Comparison of ENCODE assay signal across 9 mouse cellular contexts in the genomic region with DNA sequence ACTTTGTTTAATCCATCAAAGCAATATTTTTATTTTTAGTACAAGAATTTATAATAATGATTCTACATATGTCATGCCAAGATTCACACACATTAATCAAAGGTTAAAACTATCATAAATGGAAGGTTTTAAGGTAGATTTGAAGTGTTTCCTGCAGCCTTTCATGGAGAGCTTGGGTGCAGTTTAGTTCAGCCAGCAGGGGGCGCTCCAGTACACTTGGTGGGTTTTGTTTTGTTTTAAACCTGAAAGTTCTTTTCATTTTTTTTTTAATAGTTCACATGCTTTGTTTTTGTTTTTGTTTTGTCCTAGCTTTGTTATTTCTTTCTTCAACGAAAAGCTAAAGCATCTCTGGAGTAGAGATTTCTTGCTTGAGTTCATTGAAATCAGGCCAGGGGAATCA.
DNase-seq lines count a peak whose midpoint lies in the region; ATAC-seq and TF ChIP-seq lines count a peak whose summit lies in the region.
"Had no signal": no experiment of that assay in that cellular context is flagged by ENCODE, and none has a peak within 500 bp of the region (broad histone marks: within the 10 kb centered on the region; RNA-seq: fewer than 3 reads in every experiment).

No protein-coding gene starts in this region.

- no peak overlapping the region for H3K4me3 ChIP-seq in intestine, postnatal 0 days (ENCODE audit: low read depth, low read length)
- no peak overlapping the region for H3K4me3 ChIP-seq in intestine, embryonic 16.5 days (ENCODE audit: low read length)
- no peak overlapping the region for H3K4me3 ChIP-seq in G1E (ENCODE audit: low read depth, low read length)
- no peak overlapping the region for H3K4me3 ChIP-seq in embryonic facial prominence, embryonic 11.5 days (ENCODE audit: low read depth, low read length)
- H3K4me3 ChIP-seq in liver, embryonic 11.5 days (ENCODE audit: low read depth, low read length), result no peak overlapping the region
- no peak overlapping the region for H3K4me3 ChIP-seq in stomach, postnatal 0 days (ENCODE audit: low read depth, low read length)
- H3K4me3 ChIP-seq: embryonic facial prominence, embryonic 15.5 days had no signal

- H3K36me3 ChIP-seq in intestine, postnatal 0 days (ENCODE audit: control insufficient read depth, insufficient read depth), result no peaks in the 10 kb centered on the region
- no peaks in the 10 kb centered on the region for H3K36me3 ChIP-seq in intestine, embryonic 16.5 days (ENCODE audit: control insufficient read depth, insufficient read depth, low read length)
- no peaks in the 10 kb centered on the region for H3K36me3 ChIP-seq in G1E (replicated peaks)
- no peaks in the 10 kb centered on the region for H3K36me3 ChIP-seq in embryonic facial prominence, embryonic 11.5 days (replicated peaks; ENCODE audit: control insufficient read depth, insufficient read depth, low read depth, low read length)
- no peaks in the 10 kb centered on the region for H3K36me3 ChIP-seq in liver, embryonic 11.5 days (ENCODE audit: control insufficient read depth, insufficient read depth, low read length)
- no peaks in the 10 kb centered on the region for H3K36me3 ChIP-seq in stomach, postnatal 0 days (ENCODE audit: control insufficient read depth, insufficient read depth, low read length)
- H3K36me3 ChIP-seq: embryonic facial prominence, embryonic 15.5 days had no signal

- 5% methylated on average over 2 of the region's 2 CpGs for WGBS in intestine, postnatal 0 days
- 4% methylated on average over 2 of the region's 2 CpGs for WGBS in intestine, embryonic 16.5 days
- 4% methylated on average over 2 of the region's 2 CpGs for WGBS in embryonic facial prominence, embryonic 11.5 days
- 1% methylated on average over 2 of the region's 2 CpGs for WGBS in liver, embryonic 11.5 days
- WGBS in stomach, postnatal 0 days, result 2% methylated on average over 2 of the region's 2 CpGs

- no peak overlapping the region for H3K27ac ChIP-seq in intestine, postnatal 0 days (ENCODE audit: low read depth, low read length)
- H3K27ac ChIP-seq in intestine, embryonic 16.5 days (ENCODE audit: low read length), result no peak overlapping the region
- no peak overlapping the region for H3K27ac ChIP-seq in embryonic facial prominence, embryonic 11.5 days (replicated peaks; ENCODE audit: low read depth, low read length)
- no peak overlapping the region for H3K27ac ChIP-seq in liver, embryonic 11.5 days (ENCODE audit: low read depth, low read length)
- no peak overlapping the region for H3K27ac ChIP-seq in stomach, postnatal 0 days (replicated peaks)
- H3K27ac ChIP-seq: embryonic facial prominence, embryonic 15.5 days had no signal

- H3K4me1 ChIP-seq in intestine, postnatal 0 days (replicated peaks; ENCODE audit: control insufficient read depth, insufficient read depth, low read length), result no peaks in the 10 kb centered on the region
- H3K4me1 ChIP-seq in intestine, embryonic 16.5 days (ENCODE audit: control insufficient read depth, insufficient read depth, low read length), result no peaks in the 10 kb centered on the region
- no peaks in the 10 kb centered on the region for H3K4me1 ChIP-seq in G1E (ENCODE audit: insufficient read depth, low read depth, low read length)
- H3K4me1 ChIP-seq in embryonic facial prominence, embryonic 11.5 days (ENCODE audit: control insufficient read depth, insufficient read depth, low read length), result no peaks in the 10 kb centered on the region
- H3K4me1 ChIP-seq in liver, embryonic 11.5 days (replicated peaks; ENCODE audit: control insufficient read depth, insufficient read depth, low read length), result no peaks in the 10 kb centered on the region
- H3K4me1 ChIP-seq in stomach, postnatal 0 days (replicated peaks; ENCODE audit: control insufficient read depth, insufficient read depth), result no peaks in the 10 kb centered on the region
- H3K4me1 ChIP-seq: embryonic facial prominence, embryonic 15.5 days had no signal

- DNase-seq in G1E (ENCODE audit: low spot score) (no peak), adipocyte (ENCODE audit: low spot score) (no peak)
- DNase-seq in adrenal gland, postnatal 10 days, result peak; percentile 75
- peak; percentile 66 for DNase-seq in embryonic facial prominence, embryonic 11.5 days (ENCODE audit: low spot score)
- peak; percentile 38 for DNase-seq in liver, embryonic 11.5 days (ENCODE audit: low spot score)
- DNase-seq in stomach, postnatal 0 days (ENCODE audit: low spot score), result peak; percentile 61

- TF ChIP-seq EP300 in stomach, postnatal 0 days (optimal IDR thresholded peaks at IDR 0.05), result no peak

- H3K4me2 ChIP-seq in intestine, postnatal 0 days (replicated peaks; ENCODE audit: low read depth), result no peak overlapping the region
- H3K4me2 ChIP-seq in intestine, embryonic 16.5 days (ENCODE audit: low read depth, low read length), result no peak overlapping the region
- no peak overlapping the region for H3K4me2 ChIP-seq in embryonic facial prominence, embryonic 11.5 days (ENCODE audit: low read depth, low read length)
- no peak overlapping the region for H3K4me2 ChIP-seq in liver, embryonic 11.5 days
- H3K4me2 ChIP-seq in stomach, postnatal 0 days (replicated peaks; ENCODE audit: low read depth), result no peak overlapping the region
- H3K4me2 ChIP-seq: embryonic facial prominence, embryonic 15.5 days had no signal

- ATAC-seq in intestine, postnatal 0 days, result no peak
- ATAC-seq in intestine, embryonic 16.5 days, result no peak
- ATAC-seq in G1E (ENCODE audit: extremely low read depth, insufficient number of reproducible peaks, low FRiP score, poor library complexity, severe bottlenecking), result no peak
- no peak for ATAC-seq in embryonic facial prominence, embryonic 11.5 days (replicated peaks; ENCODE audit: insufficient number of reproducible peaks, low FRiP score, low TSS enrichment, low read depth)
- no peak for ATAC-seq in liver, embryonic 11.5 days (replicated peaks; ENCODE audit: low FRiP score)
- no peak for ATAC-seq in stomach, postnatal 0 days (ENCODE audit: low FRiP score, low TSS enrichment)

- peak; percentile 71 for TF ChIP-seq CTCF in intestine, postnatal 0 days (IDR thresholded peaks at IDR 0.05; ENCODE audit: low read depth)
- TF ChIP-seq CTCF in G1E (IDR thresholded peaks at IDR 0.05; ENCODE audit: low read depth, low read length), result 0 out of 2 replicates have a peak, but pooled peaks have one; percentile 25
- TF ChIP-seq CTCF in stomach, postnatal 0 days (IDR thresholded peaks at IDR 0.05; ENCODE audit: low read depth), result peak; percentile 80

- H3K27me3 ChIP-seq in intestine, postnatal 0 days (replicated peaks; ENCODE audit: control insufficient read depth, insufficient read depth, low read length), result no peaks in the 10 kb centered on the region
- H3K27me3 ChIP-seq in intestine, embryonic 16.5 days (replicated peaks; ENCODE audit: control insufficient read depth, insufficient read depth, low read length), result no peaks in the 10 kb centered on the region
- no peaks in the 10 kb centered on the region for H3K27me3 ChIP-seq in G1E (ENCODE audit: insufficient read depth, low read length)
- no peaks in the 10 kb centered on the region for H3K27me3 ChIP-seq in embryonic facial prominence, embryonic 11.5 days (ENCODE audit: control insufficient read depth, insufficient read depth, low read length)
- no peaks in the 10 kb centered on the region for H3K27me3 ChIP-seq in liver, embryonic 11.5 days (replicated peaks; ENCODE audit: control insufficient read depth, insufficient read depth, low read length)
- no peaks in the 10 kb centered on the region for H3K27me3 ChIP-seq in stomach, postnatal 0 days (ENCODE audit: control insufficient read depth, insufficient read depth, low read length)
- H3K27me3 ChIP-seq: embryonic facial prominence, embryonic 15.5 days had no signal

- H3K9ac ChIP-seq in intestine, postnatal 0 days (ENCODE audit: low read depth, low read length), result no peak overlapping the region
- no peak overlapping the region for H3K9ac ChIP-seq in intestine, embryonic 16.5 days (ENCODE audit: low read depth, low read length)
- H3K9ac ChIP-seq in embryonic facial prominence, embryonic 11.5 days (replicated peaks; ENCODE audit: low read length), result no peak overlapping the region
- H3K9ac ChIP-seq in liver, embryonic 11.5 days (ENCODE audit: low read depth, low read length), result no peak overlapping the region
- no peak overlapping the region for H3K9ac ChIP-seq in stomach, postnatal 0 days (ENCODE audit: low read length)
- H3K9ac ChIP-seq: embryonic facial prominence, embryonic 15.5 days had no signal

- H3K9me3 ChIP-seq in intestine, postnatal 0 days (ENCODE audit: control insufficient read depth), result no peaks in the 10 kb centered on the region
- no peaks in the 10 kb centered on the region for H3K9me3 ChIP-seq in intestine, embryonic 16.5 days (ENCODE audit: control insufficient read depth, low read length)
- H3K9me3 ChIP-seq in G1E (replicated peaks), result no peaks in the 10 kb centered on the region
- no peaks in the 10 kb centered on the region for H3K9me3 ChIP-seq in embryonic facial prominence, embryonic 11.5 days (replicated peaks; ENCODE audit: control insufficient read depth, low read length)
- H3K9me3 ChIP-seq in liver, embryonic 11.5 days (ENCODE audit: control insufficient read depth, low read length), result no peaks in the 10 kb centered on the region
- H3K9me3 ChIP-seq in stomach, postnatal 0 days (ENCODE audit: control insufficient read depth, low read length), result no peaks in the 10 kb centered on the region
- H3K9me3 ChIP-seq: embryonic facial prominence, embryonic 15.5 days had no signal

Comparison
In these comparisons a context has a peak if more than half of its experiments do, and no peak if none do; other contexts are left out.
1. CTCF ChIP-seq: peak in every context shown above with its lines; median percentile 80 in stomach, postnatal 0 days; 71 in intestine, postnatal 0 days; 25 in G1E.
2. DNase-seq: peak in adrenal gland, postnatal 10 days (single experiment), embryonic facial prominence, embryonic 11.5 days (single experiment), liver, embryonic 11.5 days (single experiment) and stomach, postnatal 0 days (single experiment); none in G1E (single experiment) and adipocyte (single experiment).